ENCODE assay signal across 9 mouse cellular contexts in the genomic region with DNA sequence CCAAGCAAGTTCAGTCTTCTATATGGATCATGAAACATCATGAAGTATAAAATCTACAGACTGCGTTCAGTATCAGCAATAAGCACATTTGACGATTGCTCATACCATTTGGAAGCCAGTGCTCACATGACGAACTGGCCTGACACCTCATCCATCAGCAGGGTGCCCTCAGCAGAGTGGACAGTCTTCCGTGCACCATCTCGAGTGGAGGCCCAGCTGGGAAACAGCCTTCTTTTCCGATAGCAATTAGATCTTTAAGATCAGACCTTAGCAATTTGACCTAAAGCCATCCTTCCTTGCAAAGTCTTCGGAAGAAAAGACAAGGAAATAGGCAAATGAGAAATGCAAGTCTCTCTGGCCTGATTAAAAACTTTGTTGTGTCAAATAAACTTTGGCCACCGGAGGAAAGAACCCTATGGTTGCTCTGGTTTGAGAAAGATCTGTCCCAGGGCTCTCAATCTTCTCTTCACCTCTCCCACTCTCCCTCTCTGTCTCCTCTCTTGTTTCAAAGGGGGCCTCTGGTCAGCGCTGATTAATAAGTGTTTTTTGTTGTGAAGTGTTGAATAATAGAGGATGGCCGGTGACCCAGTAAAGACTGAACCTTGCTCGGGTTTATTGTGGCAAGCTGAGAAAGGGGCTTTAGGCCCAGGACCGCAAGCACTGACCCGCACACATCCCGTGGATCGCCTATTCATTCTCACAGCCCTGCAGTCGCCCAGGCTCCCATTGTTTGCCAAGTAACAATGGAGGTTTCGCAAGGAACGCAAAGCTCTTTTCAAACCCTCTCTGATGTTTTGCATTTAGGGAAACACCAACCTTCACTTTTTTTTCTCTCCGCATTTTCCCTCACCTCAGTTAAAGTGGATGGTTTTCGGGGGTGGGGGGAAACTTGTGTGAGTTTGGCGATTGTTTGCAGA.
DNase-seq lines count a peak whose midpoint lies in the region; ATAC-seq and TF ChIP-seq lines count a peak whose summit lies in the region.
"Had no signal": no experiment of that assay in that cellular context is flagged by ENCODE, and none has a peak within 500 bp of the region (broad histone marks: within the 10 kb centered on the region; RNA-seq: fewer than 3 reads in every experiment).

No protein-coding gene starts in this region.

- H3K4me2 ChIP-seq in lung, postnatal 0 days (replicated peaks; ENCODE audit: low read depth, low read length), result peak overlapping the region; percentile 61
- peak overlapping the region; percentile 73 for H3K4me2 ChIP-seq in embryonic facial prominence, embryonic 14.5 days (ENCODE audit: low read depth, low read length)
- peak overlapping the region; percentile 65 for H3K4me2 ChIP-seq in limb, embryonic 15.5 days
- H3K4me2 ChIP-seq in stomach, embryonic 16.5 days (ENCODE audit: low read depth, low read length), result peak overlapping the region; percentile 70

- no peak for ATAC-seq in lung, postnatal 0 days
- peak; percentile 71; the same call in 1 of the 2 replicates for ATAC-seq in embryonic facial prominence, embryonic 14.5 days (ENCODE audit: low read depth)
- no peak for ATAC-seq in limb, embryonic 15.5 days (ENCODE audit: insufficient number of reproducible peaks, low FRiP score, low TSS enrichment, low read depth)
- ATAC-seq in stomach, embryonic 16.5 days (ENCODE audit: insufficient read depth, low FRiP score), result no peak

- TF ChIP-seq EP300 in lung, postnatal 0 days (IDR thresholded peaks at IDR 0.05), result no peak

- peaks cover 27% of the 10 kb centered on the region for H3K27me3 ChIP-seq in lung, postnatal 0 days (replicated peaks; ENCODE audit: insufficient read depth, low read length)
- H3K27me3 ChIP-seq in embryonic facial prominence, embryonic 14.5 days (replicated peaks; ENCODE audit: control insufficient read depth, insufficient read depth, low read length), result peaks cover 66% of the 10 kb centered on the region
- peaks cover 53% of the 10 kb centered on the region for H3K27me3 ChIP-seq in limb, embryonic 15.5 days
- H3K27me3 ChIP-seq in stomach, embryonic 16.5 days (ENCODE audit: control insufficient read depth, insufficient read depth, low read length), result peaks cover 50% of the 10 kb centered on the region

- WGBS in lung, postnatal 0 days, result 6% methylated on average over 21 of the region's 21 CpGs
- 4% methylated on average over 21 of the region's 21 CpGs for WGBS in embryonic facial prominence, embryonic 14.5 days
- WGBS in limb, embryonic 15.5 days, result 5% methylated on average over 21 of the region's 21 CpGs
- 11% methylated on average over 21 of the region's 21 CpGs for WGBS in stomach, embryonic 16.5 days

- H3K9me3 ChIP-seq in lung, postnatal 0 days (ENCODE audit: low read length), result no peaks in the 10 kb centered on the region
- H3K9me3 ChIP-seq in embryonic facial prominence, embryonic 14.5 days (ENCODE audit: control insufficient read depth, low read length), result no peaks in the 10 kb centered on the region
- no peaks in the 10 kb centered on the region for H3K9me3 ChIP-seq in limb, embryonic 15.5 days
- H3K9me3 ChIP-seq in stomach, embryonic 16.5 days (replicated peaks; ENCODE audit: control insufficient read depth, low read length), result no peaks in the 10 kb centered on the region

- H3K4me1 ChIP-seq in lung, postnatal 0 days (ENCODE audit: insufficient read depth, low read depth, low read length), result no peaks in the 10 kb centered on the region
- H3K4me1 ChIP-seq in embryonic facial prominence, embryonic 14.5 days (ENCODE audit: control insufficient read depth, insufficient read depth, low read length), result peaks cover 11% of the 10 kb centered on the region
- peaks cover 12% of the 10 kb centered on the region for H3K4me1 ChIP-seq in limb, embryonic 15.5 days
- peaks cover 12% of the 10 kb centered on the region for H3K4me1 ChIP-seq in stomach, embryonic 16.5 days (ENCODE audit: control insufficient read depth, insufficient read depth, low read length)

- no peak overlapping the region for H3K27ac ChIP-seq in lung, postnatal 0 days (ENCODE audit: low read length)
- H3K27ac ChIP-seq in embryonic facial prominence, embryonic 14.5 days (replicated peaks; ENCODE audit: low read depth, low read length), result no peak overlapping the region; the same call in 1 of the 2 replicates
- H3K27ac ChIP-seq in limb, embryonic 15.5 days, result no peak overlapping the region
- no peak overlapping the region for H3K27ac ChIP-seq in stomach, embryonic 16.5 days (ENCODE audit: low read length)

- no peak overlapping the region for H3K9ac ChIP-seq in lung, postnatal 0 days (replicated peaks; ENCODE audit: low read depth)
- peak overlapping the region; percentile 54; the same call in 1 of the 2 replicates for H3K9ac ChIP-seq in embryonic facial prominence, embryonic 14.5 days (ENCODE audit: low read depth, low read length)
- no peak overlapping the region for H3K9ac ChIP-seq in limb, embryonic 15.5 days
- H3K9ac ChIP-seq in stomach, embryonic 16.5 days (ENCODE audit: low read length), result peak overlapping the region; percentile 17; the same call in 1 of the 2 replicates

- TF ChIP-seq CTCF in lung, postnatal 0 days (IDR thresholded peaks at IDR 0.05), result no peak

- H3K4me3 ChIP-seq in lung, postnatal 0 days (ENCODE audit: low read depth, low read length), result peak overlapping the region; percentile 36
- H3K4me3 ChIP-seq in embryonic facial prominence, embryonic 14.5 days (ENCODE audit: low read depth, low read length), result peak overlapping the region; percentile 42
- peak overlapping the region; percentile 37 for H3K4me3 ChIP-seq in limb, embryonic 15.5 days
- H3K4me3 ChIP-seq in stomach, embryonic 16.5 days (replicated peaks; ENCODE audit: low read length), result peak overlapping the region; percentile 43
- H3K4me3 ChIP-seq: myocyte had no signal

- no peaks in the 10 kb centered on the region for H3K36me3 ChIP-seq in lung, postnatal 0 days (ENCODE audit: insufficient read depth, low read length)
- no peaks in the 10 kb centered on the region for H3K36me3 ChIP-seq in embryonic facial prominence, embryonic 14.5 days (ENCODE audit: control insufficient read depth, insufficient read depth, low read length)
- H3K36me3 ChIP-seq in limb, embryonic 15.5 days, result no peaks in the 10 kb centered on the region
- H3K36me3 ChIP-seq in stomach, embryonic 16.5 days (ENCODE audit: control insufficient read depth, insufficient read depth, low read length), result no peaks in the 10 kb centered on the region

- no peak for DNase-seq in lung, postnatal 0 days (ENCODE audit: low spot score)
- no peak for DNase-seq in lung, postnatal 36 days
- peak; percentile 50 for DNase-seq in embryonic facial prominence, embryonic 14.5 days (ENCODE audit: low spot score)
- no peak for DNase-seq in adipocyte (ENCODE audit: low spot score)
- DNase-seq in MN1 (ENCODE audit: low spot score), result no peak
- no peak for DNase-seq in heart, postnatal 4 days

Comparison
In these comparisons a context has a peak if more than half of its experiments do, and no peak if none do; other contexts are left out.
1. H3K9ac ChIP-seq: peak in embryonic facial prominence, embryonic 14.5 days (single experiment) and stomach, embryonic 16.5 days (single experiment); none in lung, postnatal 0 days (single experiment) and limb, embryonic 15.5 days (single experiment).
2. Peak in every context shown above with its lines, with median percentiles within 50 percentile points of each other: H3K4me2 ChIP-seq and H3K4me3 ChIP-seq.